Mouse (Mus musculus): ENCODE measurements around the gene Zbtb48.

DNA sequence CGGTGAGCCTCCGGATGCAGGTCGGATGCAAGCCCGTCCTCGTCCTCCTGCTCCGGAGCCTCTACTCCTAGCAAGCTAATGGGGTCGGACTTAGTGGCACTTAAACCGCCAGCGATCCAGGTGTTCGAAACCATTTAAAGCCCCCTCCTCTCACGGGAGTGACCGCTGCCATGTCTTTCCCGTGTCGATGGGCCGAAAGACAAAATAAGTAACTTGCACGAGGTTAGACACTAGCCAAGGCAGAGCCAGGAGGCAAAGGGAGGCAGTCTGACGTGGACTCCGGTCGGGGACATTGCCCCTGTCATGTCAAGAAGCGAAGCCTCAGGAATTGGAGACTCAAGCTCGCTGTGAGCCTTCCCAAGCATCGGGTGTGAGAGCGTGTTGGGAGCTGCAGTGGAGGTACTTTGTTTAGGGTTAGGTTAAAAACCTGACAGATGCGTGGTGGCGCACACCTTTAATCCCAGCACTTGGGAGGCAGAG is 12.4 kb upstream of the Zbtb48 start:
- TF ChIP-seq CTCF (IDR thresholded peaks at IDR 0.05 in 2 of 3, conservative IDR thresholded peaks at IDR 0.05 in 1 of 3; ENCODE audit: control insufficient read depth in 1 of 3, insufficient read depth in 1 of 3, low read depth in 2 of 3, low read length in 3 of 3, poor library complexity in 1 of 3, severe bottlenecking in 1 of 3) (no peak), MAZ (IDR thresholded peaks at IDR 0.05; ENCODE audit: low read depth, low read length) (no peak), TBP (IDR thresholded peaks at IDR 0.05; ENCODE audit: low read depth, low read length) (no peak), MXI1 (IDR thresholded peaks at IDR 0.05; ENCODE audit: low read depth, low read length) (no peak)
